Mouse (Mus musculus) skeletal muscle tissue, adult 2 months (tissue): ENCODE measurements around the gene Map2k5.

Experiments used
- DNase-seq: peaks from one replicate; pipeline ENCODE4 v3.0.0-alpha.2; 2012; ENCODE audit warnings: low read depth, low spot score

Map2k5 gene

DNA sequence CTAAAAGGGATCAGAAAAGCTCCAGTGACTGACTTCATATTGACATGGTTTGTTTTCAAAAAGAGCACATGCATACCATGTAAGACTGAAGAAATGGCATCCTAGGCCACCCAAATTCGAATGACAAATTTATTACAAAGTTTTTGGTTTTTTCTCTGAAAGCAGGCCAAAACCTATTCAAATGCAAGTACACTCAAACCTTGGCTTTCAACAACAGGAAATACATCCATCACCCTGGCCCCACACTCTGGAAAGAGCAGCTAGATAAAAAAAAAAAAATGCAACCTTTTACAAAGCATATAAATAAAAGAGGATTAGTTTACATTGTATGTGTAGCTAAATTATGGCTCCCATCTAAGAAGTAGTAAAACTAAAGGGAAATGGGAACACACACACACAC, 114.5 kb downstream of the Map2k5 start:
- no peak for DNase-seq

DNA sequence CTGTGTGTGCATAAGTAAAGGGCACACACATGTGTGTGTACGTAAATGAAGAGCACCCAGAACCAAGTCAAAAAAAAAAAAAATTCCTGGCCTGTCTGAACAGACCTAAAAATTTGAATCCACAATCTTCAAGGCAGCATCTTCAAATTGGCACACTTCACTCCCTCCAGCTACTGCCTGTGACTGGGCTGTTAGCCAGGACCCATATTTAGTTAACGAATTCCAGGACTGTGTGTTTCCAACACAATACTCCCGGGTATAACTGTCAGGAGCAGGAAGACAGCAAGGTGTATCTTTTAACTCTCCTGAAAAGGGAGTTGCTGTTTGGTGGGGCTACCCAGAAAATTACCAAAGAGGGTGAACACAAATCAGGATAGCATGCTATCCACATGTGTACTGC, 118.9 kb downstream of the Map2k5 start:
- no peak for DNase-seq

DNA sequence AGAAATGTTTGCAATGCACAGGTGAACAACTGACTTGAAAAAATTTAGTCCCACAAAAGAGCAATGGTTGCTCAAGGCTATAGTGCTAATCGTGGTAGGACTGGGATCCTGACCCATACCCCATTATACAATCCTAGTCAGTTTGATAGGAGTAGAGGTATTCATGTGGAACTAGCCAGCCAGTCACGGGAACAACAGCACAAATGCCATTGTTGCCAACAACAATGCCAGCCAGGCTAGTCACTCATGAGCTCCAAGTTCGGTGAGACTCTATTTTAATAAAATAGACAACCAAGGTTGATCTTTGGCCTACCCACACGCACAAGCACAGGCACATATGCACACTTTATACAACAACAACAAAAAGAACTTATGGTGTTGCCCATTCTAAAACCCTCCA, 120.0 kb downstream of the Map2k5 start:
- DNase-seq: no peak

DNA sequence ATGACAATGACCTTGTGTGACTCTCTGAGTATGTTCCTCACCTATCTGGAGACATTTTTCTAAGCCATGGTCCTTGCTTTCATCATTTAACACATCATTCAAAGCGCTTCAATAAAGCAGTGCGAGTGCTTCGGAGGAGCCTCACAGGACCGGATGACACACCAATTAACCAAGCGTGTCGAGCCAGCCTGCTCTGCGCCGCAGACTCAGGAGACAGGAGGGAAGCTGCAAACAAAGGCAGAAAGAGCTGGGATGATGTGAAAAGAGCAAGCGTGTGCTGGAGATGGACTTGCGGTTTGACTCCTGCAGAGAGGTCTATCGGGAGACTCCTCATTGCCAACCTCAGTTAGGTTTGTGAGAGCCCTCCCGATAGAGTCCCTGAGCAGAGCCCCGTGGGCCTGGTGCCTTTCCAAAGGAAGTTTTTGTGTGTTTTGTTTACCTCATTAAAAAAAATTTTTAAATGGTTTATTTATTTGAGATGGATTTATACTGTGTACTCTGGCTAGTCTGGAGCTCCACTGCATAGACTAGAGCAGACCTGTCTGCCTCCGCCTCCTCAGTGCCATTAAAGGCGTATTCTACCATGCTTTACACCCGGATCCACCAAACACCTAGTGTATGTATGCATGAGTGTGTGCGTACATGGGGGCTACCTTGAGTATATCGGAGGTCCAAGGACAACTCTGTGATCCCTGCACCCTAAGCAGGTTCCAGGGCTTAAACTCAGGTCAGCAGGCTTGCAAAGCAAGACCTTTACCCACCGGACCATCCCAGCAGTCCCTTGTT, 126.7 kb downstream of the Map2k5 start:
- no peak for DNase-seq

DNA sequence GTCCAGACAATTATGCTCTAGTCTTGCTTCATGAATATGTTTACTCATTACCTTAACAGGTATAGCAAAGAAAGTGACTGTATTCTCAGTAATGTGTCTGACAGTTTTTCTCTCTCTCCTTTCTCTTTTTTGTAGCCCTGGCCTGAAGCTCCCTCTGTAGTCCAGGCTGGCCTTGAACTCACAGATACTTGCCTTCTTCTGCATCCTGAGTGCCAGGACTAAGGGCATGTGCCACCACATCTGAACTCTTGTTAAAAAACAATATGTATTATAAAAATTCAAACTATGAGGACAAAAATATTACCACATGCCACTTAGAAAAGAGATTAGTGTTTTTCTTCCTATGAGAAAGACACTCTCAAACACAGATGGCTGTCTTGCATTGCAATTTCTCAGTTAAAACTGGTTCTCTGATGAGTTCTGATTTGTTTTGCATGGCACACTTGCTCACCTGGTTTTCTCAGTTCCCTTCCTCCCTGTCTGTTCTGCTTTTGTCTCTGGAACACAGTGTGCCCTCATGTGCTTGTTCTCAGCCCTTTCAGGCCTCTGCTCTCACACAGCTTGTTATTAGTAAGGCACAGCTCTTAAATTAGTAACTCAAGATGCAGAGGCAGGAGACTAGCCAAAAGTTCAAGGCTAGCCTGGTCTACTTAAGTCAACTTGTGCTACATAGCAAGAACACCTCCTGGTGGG, 129.5 kb downstream of the Map2k5 start:
- no peak for DNase-seq

DNA sequence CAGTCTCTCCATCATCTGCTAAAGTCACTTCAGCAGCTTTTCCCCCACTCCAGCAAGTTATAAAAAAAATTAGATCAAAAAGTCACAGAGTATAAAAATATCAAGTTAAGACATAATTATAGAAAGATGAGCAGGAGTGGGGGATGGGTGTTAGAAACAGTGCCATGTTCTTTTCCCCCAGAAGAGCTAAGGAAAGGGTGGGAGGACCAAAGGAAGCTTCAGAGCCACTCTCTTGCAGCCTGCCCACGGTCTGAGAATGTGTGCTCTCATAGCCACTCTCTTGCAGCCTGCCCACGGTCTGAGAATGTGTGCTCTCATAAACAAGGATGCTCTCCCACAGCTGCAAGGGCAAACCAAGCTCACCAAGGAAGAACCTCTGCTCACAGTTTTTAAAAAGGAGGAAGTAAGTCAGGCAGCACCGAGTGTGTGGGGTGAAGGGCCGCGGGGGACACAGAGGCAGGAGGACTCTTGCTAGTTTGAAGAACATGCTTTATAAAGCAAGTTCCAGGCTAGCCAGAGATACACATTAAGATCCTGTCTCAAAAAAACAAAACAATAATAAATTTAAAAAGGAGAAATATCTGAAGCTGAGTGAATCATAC, 131.0 kb downstream of the Map2k5 start:
- no peak for DNase-seq

DNA sequence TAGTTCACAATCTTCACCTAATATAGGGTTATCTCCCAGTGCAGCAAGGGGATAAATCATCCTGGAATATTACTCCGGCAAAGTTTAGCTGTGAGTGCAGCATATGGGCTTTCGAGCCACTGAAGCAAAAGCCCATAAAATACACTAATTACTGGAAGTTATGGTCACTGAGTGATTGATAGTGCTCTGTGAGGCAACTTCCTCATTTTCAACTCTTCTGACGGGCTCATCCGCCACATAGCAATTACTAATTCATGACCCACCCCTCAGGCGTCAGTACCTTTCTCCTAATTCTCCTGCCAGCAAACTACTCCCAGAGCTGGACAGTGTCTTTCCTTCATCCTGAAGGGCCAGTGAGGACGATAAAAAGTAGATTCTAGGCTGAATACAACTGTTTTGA, 135.7 kb downstream of the Map2k5 start:
- DNase-seq: no peak

DNA sequence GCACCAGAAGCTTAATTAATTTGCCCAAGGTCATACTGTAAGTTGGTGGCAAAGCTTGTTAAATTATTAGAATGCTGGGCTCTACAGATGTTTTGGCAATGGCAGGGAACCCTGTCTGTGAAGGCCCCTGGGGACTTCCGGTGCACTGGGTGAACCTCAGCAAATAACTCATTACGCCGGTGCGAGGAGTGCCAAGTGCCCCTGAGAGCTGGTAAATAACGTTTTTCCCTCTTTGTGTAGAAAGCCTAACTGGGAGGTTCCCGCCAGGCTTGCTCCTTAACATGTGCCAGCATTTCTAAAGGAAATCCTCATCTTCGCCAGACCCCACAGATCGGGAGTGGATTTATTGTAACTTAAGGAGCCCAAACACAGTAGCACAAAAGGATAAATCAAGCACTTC, 136.5 kb downstream of the Map2k5 start:
- no peak for DNase-seq

DNA sequence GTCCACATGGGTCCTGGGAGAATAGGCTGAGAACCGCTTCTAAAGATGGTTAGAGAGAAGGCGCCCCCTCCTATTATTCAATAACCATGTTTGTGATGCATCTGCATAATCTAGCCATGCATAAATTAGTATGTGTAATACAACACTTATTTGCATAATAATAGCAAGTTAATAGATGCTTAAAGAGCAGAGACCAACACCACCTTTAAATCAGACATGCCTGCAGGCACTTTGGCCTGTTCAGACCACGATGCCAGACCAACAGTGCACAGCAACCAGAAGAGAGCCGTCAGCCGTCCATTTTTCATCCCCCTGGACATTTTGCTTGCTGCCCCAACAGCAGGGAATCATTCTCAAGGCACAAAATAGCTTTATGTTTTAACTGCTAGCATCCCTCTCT, 143.3 kb downstream of the Map2k5 start:
- DNase-seq: no peak

DNA sequence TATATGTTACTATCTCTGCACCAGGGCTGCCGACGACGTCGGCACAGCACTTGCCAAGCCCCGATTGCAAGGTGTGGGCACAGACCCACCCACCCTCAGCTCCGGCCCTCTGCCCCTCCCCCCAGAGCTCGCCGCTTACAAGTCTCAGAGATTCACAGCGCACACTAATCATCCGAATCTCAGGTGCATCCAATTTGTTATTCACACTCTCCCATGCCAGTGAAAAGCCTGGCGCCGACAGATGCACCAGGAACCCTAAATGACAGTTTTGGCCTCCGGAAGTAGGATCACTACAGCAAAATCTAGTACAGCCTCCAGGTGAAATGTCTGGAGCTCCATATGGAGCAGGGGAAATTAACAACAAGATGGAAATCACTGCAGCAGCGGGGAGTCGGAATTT, 147.4 kb downstream of the Map2k5 start:
- DNase-seq: no peak

DNA sequence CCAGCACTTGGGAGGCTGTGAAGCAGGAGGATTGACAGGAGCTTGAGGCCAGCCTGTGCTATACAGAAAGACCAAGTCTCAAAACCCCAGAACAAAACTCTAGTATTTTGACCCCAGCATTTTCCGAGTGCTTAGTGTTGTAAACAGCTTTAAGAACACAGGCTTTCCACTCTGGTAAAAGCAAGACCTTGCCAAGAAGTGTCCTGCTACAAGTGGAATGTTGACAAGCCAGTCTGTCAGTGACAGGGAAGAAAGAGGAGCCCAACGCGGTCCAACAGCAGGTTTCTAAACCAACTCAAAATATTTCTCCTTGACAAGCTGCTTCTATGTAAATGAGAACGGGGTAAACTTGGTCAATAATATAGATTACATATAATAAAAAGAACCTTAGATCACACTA, 148.6 kb downstream of the Map2k5 start:
- DNase-seq: no peak

DNA sequence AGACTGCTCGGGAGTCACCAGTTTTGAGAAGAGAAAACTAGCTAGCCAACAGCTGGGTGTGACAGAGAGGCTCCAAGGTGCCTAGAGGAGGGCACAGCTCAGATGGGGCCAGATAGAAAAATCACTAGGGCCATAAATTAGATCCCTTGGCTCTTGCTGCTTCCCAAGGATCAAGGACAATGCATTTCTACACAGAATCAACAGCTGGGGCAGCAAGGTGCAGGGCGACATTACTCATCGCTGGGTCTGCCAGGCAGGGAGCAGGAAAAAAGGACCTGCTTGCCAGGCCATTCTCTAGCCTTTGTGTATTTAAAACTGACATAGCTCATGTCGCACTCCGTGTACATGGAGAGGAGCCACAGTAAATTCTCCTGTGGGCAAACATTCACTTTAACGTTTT, 155.5 kb downstream of the Map2k5 start:
- no peak for DNase-seq

DNA sequence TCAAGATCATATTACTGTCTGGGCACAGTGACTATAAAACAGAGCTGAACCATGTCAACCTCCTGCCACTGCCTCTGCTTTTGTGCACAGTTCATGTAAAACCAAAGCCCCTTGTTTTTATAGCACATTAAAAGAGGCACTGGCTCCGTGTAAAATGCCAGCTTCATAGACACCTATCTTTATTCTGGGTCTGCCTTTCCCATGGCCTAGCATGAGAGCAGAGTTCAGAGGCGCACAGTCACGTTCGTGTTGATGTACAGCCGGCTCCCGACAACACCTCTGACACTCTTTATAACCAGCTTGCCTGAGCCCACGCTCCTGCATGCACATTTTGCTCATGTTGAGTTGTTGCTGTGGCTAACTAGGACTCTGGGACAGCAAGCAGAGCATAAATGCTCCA, 157.9 kb downstream of the Map2k5 start:
- DNase-seq: no peak

DNA sequence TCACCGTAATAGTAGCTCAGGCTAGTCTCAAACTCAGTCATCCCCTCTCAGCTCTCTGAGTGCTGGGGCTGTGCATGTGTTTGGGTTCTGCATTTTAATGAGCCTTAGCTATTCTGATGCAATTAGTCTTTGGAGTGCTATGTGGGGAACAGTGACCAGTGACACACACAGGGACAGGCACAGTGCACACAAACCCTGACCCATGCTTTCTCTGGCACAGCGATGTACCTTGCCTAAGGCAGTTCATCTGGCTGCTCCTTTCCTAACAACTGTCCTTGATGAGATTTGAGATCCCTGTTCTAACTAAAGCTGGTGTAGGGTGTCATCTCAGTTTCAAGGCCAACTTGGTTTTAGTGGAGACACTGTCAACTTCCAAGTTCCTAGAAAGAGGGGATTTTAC, 162.7 kb downstream of the Map2k5 start:
- no peak for DNase-seq

DNA sequence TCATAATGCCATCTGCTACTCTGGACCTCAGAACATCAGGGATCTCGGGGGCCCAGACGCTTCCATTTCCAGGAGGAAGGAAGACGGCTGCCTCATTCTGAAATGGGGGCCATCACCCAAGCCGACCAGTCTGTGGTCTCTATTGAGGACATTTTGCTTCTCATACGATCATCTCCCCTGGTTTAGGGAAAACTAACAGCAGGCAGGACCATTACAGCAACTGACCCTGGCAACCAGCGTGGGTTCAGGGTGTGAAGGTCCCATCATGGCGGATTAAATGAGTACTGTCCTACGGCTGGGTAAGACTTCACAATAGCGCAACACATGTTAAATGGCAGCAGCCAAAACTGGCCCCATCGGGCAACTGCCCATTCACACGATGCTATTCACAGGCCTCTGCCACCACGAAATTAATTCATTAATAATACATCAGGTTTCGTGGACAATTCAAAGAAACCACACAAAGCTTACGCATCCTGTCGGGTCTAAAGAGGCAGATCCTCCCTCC, 170.9 kb downstream of the Map2k5 start:
- DNase-seq: no peak

DNA sequence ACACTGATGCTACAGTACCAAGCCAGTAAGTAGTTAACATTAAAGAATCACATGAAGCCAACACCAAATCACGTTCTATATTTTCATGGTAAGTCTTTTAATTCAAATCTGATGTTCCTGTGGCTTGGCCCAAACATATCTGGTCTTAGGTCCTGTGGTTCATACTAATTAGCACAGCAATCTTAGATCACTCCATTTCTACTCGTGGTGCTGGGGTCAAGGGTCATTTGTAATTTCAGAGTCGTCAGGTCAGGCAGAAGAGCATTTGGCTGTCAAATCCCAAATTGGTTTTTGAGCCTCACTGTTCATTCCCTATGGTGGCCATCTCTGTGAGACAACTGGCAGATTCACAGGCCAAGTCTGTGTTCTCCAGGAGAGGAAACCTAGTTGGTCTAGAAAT, 174.2 kb downstream of the Map2k5 start:
- no peak for DNase-seq

DNA sequence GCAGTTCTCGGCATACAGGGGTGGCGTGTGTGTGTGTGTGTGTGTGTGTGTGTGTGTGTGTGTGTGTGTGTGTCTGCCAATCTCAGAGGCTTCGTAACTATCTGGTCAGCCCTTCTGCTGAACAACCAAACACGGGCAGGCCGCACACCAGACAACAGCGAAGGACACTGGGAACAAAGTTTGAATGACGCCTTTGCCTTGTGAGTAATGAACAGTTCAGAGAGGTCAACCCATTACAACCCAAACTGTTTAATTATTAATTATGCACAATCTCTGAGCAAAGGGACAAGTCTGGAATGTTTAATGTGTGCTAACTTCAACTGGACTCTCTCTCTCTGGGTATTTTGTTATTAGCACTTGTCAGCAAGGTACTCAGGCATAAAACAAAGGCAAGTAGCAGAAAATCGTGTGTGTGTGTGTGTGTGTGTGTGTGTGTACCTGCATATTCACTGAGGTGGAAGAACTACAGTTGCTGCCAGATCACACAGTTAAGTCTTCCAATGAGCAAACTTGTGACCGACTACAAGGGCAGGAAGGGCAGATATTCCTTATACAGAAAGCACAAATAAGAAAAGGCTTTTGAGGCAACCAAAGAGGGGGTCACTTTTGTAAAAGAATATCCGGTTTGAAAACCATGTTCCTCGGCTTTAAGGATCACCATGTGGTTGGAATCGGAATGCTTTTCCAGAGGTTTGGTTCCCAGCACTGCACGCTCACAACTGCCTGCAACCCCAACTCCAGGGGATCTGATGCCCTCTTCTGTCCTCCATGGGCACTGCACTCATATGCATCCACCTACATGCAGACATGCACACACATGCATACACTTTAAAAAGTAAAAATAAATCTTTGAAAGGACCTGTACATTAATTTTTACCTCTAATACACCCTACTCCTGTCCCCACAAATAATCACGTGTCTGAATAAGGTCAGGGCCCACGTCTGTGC, 176.1 kb downstream of the Map2k5 start:
- no peak for DNase-seq

DNA sequence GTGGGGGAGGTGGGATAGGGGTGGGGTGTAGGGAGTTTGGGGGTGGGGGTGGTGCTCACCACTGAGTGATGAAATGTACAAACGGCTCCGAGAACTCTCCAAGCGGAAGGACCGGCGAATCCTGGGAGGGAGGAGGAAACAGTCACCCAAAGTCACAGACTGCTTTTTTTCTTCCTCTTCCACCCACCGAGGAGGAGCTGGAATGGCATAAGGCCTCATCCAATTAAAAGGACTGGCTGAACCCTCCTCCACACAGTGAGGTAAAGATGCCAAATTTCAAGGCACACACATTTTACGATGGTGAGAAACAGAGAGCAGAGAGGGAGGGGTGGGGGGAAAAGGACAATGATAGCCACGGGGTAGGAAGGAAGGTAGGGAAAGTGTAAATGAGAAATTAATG, 180.4 kb downstream of the Map2k5 start:
- DNase-seq: no peak

DNA sequence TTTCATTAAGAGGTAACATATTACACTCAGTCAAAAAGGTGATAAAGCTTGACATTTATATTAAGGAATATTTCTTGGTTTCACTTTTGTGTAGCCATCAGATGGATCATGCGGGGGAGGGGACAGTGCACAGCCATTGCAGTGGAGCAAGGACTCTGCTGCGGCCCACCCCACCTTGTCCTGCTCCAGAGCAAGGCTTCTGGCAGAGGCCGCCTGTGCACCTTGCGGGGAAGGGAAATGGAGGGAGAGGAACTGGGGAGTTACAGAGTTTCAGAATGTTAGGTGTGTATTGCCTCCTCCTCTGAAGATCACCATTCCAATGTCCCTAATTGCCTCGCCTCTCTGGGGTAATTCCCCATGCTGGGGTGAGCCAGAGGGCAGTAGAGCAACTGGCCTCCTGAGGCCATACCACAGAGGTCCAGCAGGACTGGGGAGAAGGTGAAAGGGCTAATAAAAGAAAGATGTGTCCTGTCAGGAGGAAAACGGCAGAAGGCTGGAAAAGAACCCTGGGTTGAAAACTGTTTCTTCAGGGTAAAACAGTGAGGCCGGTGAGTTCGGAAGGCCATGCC, 181.5 kb downstream of the Map2k5 start:
- no peak for DNase-seq

DNA sequence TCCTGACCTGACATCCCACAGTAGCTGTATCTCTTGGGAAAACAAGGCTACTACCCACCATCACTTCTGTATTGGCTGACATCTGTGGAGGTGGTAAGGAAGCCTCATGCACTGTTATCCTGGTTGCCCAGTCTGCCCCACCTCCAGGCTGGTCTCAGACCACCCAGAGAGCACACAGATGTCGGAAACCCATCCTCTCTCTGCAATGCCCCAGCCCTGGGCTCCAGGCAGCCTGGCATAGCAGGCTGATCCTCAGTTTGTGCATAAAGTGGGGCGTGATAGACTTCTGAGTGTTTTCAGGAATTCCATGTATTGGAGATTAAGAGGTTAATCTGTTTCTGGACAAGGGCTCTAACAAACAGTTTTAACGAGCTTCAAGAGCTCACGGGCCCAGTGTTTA, 182.2 kb downstream of the Map2k5 start:
- DNase-seq: no peak

DNA sequence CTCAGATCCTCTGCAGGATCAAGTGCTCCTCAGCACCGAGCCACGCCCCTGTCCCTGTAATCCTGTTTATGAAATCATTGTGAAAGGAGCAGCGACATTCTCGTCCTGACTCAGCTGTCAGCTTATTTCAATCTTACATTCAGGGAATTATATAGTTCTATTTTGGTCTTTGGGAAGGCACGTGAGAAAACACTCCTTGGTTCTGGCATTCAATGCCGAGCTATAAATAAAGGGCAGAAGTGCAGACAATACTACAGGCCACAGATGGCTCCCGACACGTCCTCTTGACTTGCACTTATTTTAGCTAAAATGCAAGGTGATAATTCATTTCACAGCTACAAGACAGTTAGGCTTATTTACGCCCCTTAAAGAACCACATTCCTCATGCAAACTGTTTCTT, 182.9 kb downstream of the Map2k5 start:
- DNase-seq: no peak
